Mouse (Mus musculus): ENCODE data around the gene Fn3krp.

- TF ChIP-seq TCF12 (IDR thresholded peaks at IDR 0.05; ENCODE audit: insufficient read depth, poor library complexity, severe bottlenecking) (no peak), POLR2A (IDR thresholded peaks at IDR 0.05; ENCODE audit: insufficient read length, low read depth) (no peak), E2F4 (IDR thresholded peaks at IDR 0.05; ENCODE audit: insufficient read depth) (no peak)
These were observed 46.2 kb downstream of the Fn3krp start for GRCm38 (mm10) chr11:121467408-121467807.

All from myocyte (in vitro differentiated cells).